Mouse (Mus musculus) embryonic facial prominence, embryonic 11.5 days (tissue): ENCODE data around the gene Scarb1. TPM values are rescaled to one million over a fixed set of nuclear protein-coding genes. Genes with fewer than 3 reads are reported as not detected.
A peak's percentile ranks its signal among the peaks of the same experiment; 100 is the strongest.

ENCODE experiments used
- ATAC-seq: fragments of 200-750 bp; cut with Nextera tagmentation; replicated peaks from 2 replicates; pipeline ENCODE4 v1.8.0; 2017; ENCODE audit warnings: low read depth; ENCODE audit not compliant: insufficient number of reproducible peaks, low FRiP score, low TSS enrichment
- DNase-seq: peaks from one replicate; pipeline ENCODE4 v3.0.0-alpha.2; 2015; ENCODE audit warnings: low spot score
- H3K27ac ChIP-seq: fragments of 300-500 bp; sonication (generic); replicated peaks from 2 replicates; pipeline ENCODE4 v1.5.1; 2014; ENCODE audit warnings: mild to moderate bottlenecking, low read depth, low read length, control low read depth
- H3K27me3 ChIP-seq: fragments of 300-500 bp; sonication (generic); 2 replicates; pipeline ENCODE4 v1.6.1; 2014; ENCODE audit warnings: mild to moderate bottlenecking, low read length, moderate library complexity, mixed read lengths; ENCODE audit not compliant: control insufficient read depth, insufficient read depth
- H3K36me3 ChIP-seq: fragments of 300-500 bp; sonication (generic); replicated peaks from 2 replicates; pipeline ENCODE4 v1.6.1; 2014; ENCODE audit warnings: low read depth, mild to moderate bottlenecking, low read length, moderate library complexity, mixed read lengths; ENCODE audit not compliant: control insufficient read depth, insufficient read depth
- H3K4me1 ChIP-seq: fragments of 300-500 bp; sonication (generic); 2 replicates; pipeline ENCODE4 v1.6.1; 2014; ENCODE audit warnings: low read length, mixed read lengths; ENCODE audit not compliant: control insufficient read depth, insufficient read depth
- H3K4me2 ChIP-seq: fragments of 300-500 bp; sonication (generic); 2 replicates; pipeline ENCODE4 v1.6.1; 2014; ENCODE audit warnings: low read depth, mild to moderate bottlenecking, control low read depth, low read length, moderate library complexity
- H3K4me3 ChIP-seq: fragments of 300-500 bp; sonication (generic); 2 replicates; pipeline ENCODE4 v1.5.1; 2014; ENCODE audit warnings: low read depth, low read length, control low read depth
- H3K9ac ChIP-seq: fragments of 300-500 bp; sonication (generic); replicated peaks from 2 replicates; pipeline ENCODE4 v1.6.1; 2014; ENCODE audit warnings: mild to moderate bottlenecking, control low read depth, low read length
- H3K9me3 ChIP-seq: fragments of 300-500 bp; sonication (generic); replicated peaks from 2 replicates; pipeline ENCODE4 v1.6.1; 2016; ENCODE audit warnings: mild to moderate bottlenecking, low read length, inconsistent platforms, mixed read lengths; ENCODE audit not compliant: control insufficient read depth
- WGBS: fragments of 180-500 bp; shearing (Covaris S2); extraction: QIAGEN DNeasy Blood & Tissue Kit; methylation state at CpG from one replicate; pipeline ENCODE4 v1.1.7; 2014; 5-methylcytosine and 5-hydroxymethylcytosine counted together
- polyA plus RNA-seq: library from polyadenylated mRNA; unstranded; fragments of >200 nt; fragmentation: Nextera tagmentation; extraction: Ambion mirVana; gene quantifications from 2 replicates; pipeline ENCODE4 v1.2.1, GENCODE M21; 2014

The Scarb1 gene
- polyA plus RNA-seq, 1 experiment from 2014 or later: 22.7 TPM

GRCm38 (mm10) chr5:125384512-125385214 is 43.8 kb upstream of the Scarb1 start:
- Histone ChIP-seq H3K9me3 (no peaks in the 10 kb centered on the region), H3K4me1 (no peaks in the 10 kb centered on the region; the same call in 1 of the 2 replicates), H3K27ac (no peak overlapping the region), H3K36me3 (peaks cover 2% of the 10 kb centered on the region), H3K4me3 (no peak overlapping the region), H3K9ac (no peak overlapping the region), H3K4me2 (no peak overlapping the region), H3K27me3 (no peaks in the 10 kb centered on the region)
- ATAC-seq (no peak), DNase-seq (no peak)
- WGBS: 83% methylated on average over 2 of the region's 2 CpGs

- Histone ChIP-seq H3K9ac (no peak overlapping the region), H3K4me3 (no peak overlapping the region), H3K27me3 (no peaks in the 10 kb centered on the region), H3K36me3 (peaks cover 2% of the 10 kb centered on the region), H3K9me3 (no peaks in the 10 kb centered on the region), H3K27ac (no peak overlapping the region), H3K4me1 (no peaks in the 10 kb centered on the region; the same call in 1 of the 2 replicates), H3K4me2 (no peak overlapping the region)
- DNase-seq (no peak), ATAC-seq (no peak)
- 86% methylated on average over 3 of the region's 3 CpGs for WGBS
Measured at GRCm38 (mm10) chr5:125383637-125384420, 42.9 kb upstream of the Scarb1 start.

DNA sequence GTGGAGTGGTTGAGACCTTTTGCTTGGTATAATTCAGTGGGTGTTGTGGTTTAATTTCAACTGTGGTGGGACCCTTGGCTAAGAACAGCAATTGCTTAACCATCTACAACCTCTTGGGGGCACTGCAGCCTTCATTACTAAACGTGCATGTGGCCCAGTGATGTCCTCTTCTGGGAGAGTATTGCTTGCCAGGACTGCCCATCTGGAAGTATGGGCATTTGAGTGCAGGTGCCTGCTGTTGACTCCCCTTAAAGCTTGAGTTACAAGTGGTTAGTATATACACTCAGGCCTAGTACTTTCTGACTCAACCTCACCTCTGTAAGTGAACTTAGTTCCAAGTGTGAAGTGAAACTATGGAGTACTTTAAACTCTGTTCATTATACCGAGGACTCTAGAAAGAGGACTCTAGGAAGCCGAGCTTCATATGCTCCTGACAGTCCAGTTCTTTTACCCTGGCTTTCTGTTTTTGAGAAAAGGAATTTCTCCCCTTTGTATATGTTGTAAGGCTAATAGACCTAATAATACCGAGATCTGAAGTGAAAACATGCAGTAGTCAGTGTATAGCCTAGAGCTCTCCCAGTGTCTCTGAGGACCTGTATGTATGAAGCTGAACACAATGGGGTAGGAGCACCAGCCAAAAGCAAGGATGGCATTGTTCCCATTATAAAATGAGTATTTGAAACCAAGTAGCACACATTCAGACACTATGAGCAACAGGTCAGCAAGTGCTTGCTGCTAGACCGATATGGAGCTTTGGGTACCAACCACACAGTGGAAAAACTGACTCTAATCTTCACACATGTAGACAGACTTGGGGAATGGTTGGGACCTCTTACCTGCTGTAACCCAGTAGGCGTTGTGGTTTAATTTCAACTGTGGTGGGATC is 42.0 kb upstream of the Scarb1 start:
- Histone ChIP-seq H3K27me3 (no peaks in the 10 kb centered on the region), H3K27ac (no peak overlapping the region), H3K9ac (no peak overlapping the region), H3K36me3 (peaks cover 2% of the 10 kb centered on the region), H3K4me2 (no peak overlapping the region), H3K4me1 (no peaks in the 10 kb centered on the region), H3K4me3 (no peak overlapping the region), H3K9me3 (no peaks in the 10 kb centered on the region)
- DNase-seq: peak; percentile 71
- ATAC-seq: peak; percentile 70
- 54% methylated on average over 6 of the region's 6 CpGs for WGBS

- peaks cover 2% of the 10 kb centered on the region for H3K36me3 ChIP-seq
- no peak overlapping the region for H3K4me2 ChIP-seq
- ATAC-seq (no peak), DNase-seq (no peak)
- H3K4me3 ChIP-seq: no peak overlapping the region
- 82% methylated on average over 5 of the region's 5 CpGs for WGBS
- no peaks in the 10 kb centered on the region for H3K4me1 ChIP-seq
- H3K27me3 ChIP-seq: no peaks in the 10 kb centered on the region
- no peak overlapping the region for H3K9ac ChIP-seq
- H3K27ac ChIP-seq: no peak overlapping the region
- H3K9me3 ChIP-seq: no peaks in the 10 kb centered on the region
Measured at GRCm38 (mm10) chr5:125381954-125382672, 41.2 kb upstream of the Scarb1 start.

DNA sequence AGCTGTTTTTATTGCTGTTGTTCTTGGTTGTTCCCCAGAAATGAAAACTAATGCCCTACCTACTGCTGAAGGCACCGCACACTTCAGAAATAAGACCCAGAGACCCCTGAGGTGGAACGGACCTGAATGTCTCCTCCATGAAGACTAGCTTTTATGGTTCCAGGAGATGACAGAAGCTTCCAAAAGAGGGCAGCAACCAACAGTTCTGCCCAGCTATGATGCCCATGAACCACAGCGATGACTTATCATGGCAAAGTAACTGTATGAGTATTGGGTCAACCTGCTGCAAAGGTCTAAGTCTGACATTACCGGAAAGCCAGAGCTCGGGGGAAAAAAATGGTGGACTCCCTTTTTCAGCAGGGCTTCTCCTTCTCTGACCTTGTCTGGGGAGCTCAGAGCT is 38.0 kb upstream of the Scarb1 start:
- Histone ChIP-seq H3K9me3 (no peaks in the 10 kb centered on the region), H3K4me2 (no peak overlapping the region), H3K9ac (no peak overlapping the region), H3K36me3 (no peaks in the 10 kb centered on the region; the same call in 1 of the 2 replicates), H3K27me3 (no peaks in the 10 kb centered on the region), H3K4me3 (no peak overlapping the region), H3K27ac (no peak overlapping the region), H3K4me1 (no peaks in the 10 kb centered on the region)
- DNase-seq (no peak), ATAC-seq (no peak)
- 89% methylated on average over 5 of the region's 5 CpGs for WGBS

- no peak overlapping the region for H3K9ac ChIP-seq
- no peaks in the 10 kb centered on the region for H3K27me3 ChIP-seq
- H3K4me3 ChIP-seq: no peak overlapping the region
- H3K4me2 ChIP-seq: no peak overlapping the region
- no peaks in the 10 kb centered on the region for H3K36me3 ChIP-seq
- 64% methylated on average over 7 of the region's 7 CpGs for WGBS
- ATAC-seq: no peak
- no peak for DNase-seq
- H3K27ac ChIP-seq: no peak overlapping the region
- no peaks in the 10 kb centered on the region for H3K4me1 ChIP-seq
- H3K9me3 ChIP-seq: no peaks in the 10 kb centered on the region
Measured at GRCm38 (mm10) chr5:125377214-125377613, 36.3 kb upstream of the Scarb1 start.

DNA sequence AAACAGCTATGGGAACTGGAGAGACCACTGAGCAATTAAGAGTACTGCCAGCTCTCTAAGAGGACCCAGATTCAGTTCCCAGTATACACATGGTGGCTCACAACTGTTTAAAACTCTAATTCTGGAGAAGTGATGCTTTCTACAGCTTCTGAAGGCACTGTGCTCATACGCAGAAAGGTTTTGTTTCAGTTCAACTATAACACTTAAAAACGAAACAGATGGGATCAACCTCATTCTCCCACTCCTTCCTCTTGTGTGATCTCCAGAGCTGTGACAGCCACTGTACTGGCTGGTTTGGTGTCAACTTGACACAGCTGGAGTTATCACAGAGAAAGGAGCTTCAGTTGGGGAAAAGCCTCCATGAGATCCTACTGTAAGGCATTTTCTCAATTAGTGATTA is 35.0 kb upstream of the Scarb1 start:
- Histone ChIP-seq H3K9ac (no peak overlapping the region), H3K27ac (no peak overlapping the region), H3K4me3 (no peak overlapping the region), H3K9me3 (no peaks in the 10 kb centered on the region), H3K36me3 (no peaks in the 10 kb centered on the region), H3K4me1 (no peaks in the 10 kb centered on the region), H3K27me3 (no peaks in the 10 kb centered on the region), H3K4me2 (no peak overlapping the region)
- no peak for ATAC-seq
- no peak for DNase-seq
- WGBS: 84% methylated on average over 2 of the region's 2 CpGs
